Mouse (Mus musculus) 3T3-L1 (cell line): ENCODE measurements around the gene Gstt4.

Experiments used
- DNase-seq: peaks from one replicate; pipeline ENCODE4 v3.0.0-alpha.2; 2015; ENCODE audit warnings: low read depth, low spot score

The Gstt4 gene

DNA sequence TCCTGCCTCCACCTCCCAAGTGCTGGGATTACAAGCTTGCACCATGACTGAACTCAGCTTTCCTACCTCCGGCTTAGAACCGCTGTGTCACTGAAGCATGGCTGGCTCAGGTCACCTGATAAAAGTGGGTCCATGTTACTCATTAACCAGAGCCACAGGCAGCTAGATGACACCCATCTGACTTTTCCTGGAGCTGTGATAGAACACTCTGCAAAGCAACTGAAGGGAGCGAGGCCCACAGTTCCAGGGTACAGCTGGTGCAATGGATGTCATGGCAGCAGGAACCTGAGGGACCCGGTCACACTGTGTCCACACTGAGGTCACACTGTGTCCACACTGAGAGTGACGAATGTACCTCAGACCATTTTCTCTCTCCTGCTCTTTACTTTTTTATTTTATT, 32.5 kb downstream of the Gstt4 start:
- no peak for DNase-seq

DNA sequence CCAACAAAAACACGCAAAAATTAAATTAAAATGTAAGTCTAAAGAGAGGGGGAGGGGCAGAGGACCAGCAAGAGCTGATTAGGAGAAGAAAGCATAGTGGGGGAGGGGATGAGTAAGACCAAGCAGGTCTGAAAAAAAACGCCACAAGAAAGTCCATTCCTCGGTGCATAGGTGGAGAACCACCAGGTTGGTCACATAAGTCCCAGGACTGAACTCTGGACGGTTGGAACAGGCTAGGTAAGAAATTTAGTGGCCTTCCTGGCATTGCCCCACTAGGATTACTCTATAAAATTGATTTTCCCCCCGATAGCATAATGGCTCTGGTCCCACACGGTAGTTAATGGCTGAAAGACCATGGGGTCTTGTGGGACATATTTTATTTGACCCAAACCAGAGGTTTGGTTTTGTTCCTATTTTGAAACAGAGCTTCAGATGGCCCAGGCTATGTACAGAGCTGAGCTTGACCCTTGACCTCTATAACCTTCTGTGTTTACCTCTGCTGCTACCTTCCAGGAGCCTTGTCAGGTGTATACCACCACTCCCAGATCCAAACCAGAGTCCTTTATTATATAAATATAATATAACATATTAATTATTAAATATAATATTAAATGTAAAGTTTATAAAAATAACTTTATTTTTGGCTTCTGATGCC, 33.1 kb downstream of the Gstt4 start:
- no peak for DNase-seq

DNA sequence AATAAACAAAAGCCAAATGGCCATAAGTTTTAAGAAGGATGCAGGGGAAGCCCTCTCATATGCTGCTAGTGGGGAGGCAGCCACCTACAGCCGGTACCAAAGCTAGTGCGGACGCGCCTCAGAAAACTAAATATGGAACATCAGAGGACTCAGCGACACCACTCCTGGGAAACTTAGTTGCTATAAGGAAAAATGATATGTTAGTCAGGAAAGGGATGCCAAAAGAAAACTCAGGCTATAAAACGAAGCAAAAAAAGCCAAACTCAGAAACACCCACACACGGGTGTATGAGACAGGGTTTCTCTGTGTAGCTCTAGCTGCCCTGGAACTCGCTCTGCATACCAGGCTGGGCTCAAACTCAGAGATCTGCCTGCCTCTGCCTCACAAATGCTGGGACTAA, 34.1 kb downstream of the Gstt4 start:
- no peak for DNase-seq

DNA sequence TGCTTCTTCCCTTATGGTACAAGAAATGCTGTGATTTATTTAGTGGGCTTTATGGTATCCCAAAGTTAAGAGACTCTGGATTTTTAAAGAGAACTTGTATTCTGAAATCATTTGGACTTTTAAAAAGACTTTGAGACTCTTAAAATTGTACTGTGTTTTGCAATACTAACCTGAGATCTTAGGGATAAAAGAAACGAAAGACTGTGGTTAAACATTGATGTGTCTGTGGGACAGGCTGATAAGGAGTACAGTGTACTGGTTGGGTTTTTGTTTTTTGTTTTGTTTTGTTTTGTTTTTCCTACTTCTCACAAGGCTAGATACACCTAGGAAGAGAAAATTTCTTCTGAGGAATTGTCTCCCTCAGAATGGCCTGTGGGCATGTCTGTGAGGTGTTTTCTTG, 36.9 kb downstream of the Gstt4 start:
- no peak for DNase-seq

DNA sequence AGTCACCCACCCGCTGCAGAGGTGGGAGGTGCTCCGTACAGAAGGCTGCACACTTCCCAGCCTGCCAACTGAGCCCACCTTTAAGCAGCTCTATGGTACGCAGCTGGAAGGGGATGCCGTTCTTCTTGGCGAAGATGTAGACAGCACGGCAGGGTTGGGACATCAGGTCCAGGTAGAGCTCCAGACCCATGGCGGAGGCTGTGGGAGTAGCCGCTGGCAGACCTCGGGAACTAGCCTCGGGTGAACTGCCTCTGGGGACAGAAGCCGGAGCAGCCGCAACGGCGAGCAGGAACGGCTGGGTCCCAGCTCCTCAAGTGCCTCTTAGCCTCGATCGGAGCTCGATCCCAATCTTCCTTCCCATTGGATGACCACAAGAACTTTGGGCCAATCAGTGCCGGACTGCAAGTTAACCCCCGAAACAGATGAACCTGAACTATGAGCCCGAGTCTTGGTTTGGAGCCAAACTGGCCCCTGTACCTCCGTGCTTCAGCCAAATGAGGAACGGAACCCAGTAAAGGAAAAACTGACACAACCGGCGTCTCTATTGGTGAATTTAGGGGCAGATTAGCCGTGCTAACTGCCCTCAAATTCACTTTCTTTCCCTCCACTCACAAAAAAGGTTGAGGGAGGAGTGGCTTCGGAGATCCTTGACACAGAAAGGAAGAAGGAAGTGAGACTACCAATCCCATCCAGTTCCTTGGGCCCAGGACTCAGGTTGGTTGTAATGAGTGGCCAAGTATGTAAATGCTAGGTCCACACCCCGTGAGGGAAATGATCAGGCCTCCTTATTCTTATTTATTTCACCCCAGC, 41.4 kb downstream of the Gstt4 start, which contains the start of the genes Gm20441 and Gstt3:
Gm20441 (minus strand) TSS at position 186 of the 810 bp plus-strand sequence.
Gstt3 (minus strand) TSS at position 646 of the 810 bp plus-strand sequence.
- peak; percentile 86 for DNase-seq

DNA sequence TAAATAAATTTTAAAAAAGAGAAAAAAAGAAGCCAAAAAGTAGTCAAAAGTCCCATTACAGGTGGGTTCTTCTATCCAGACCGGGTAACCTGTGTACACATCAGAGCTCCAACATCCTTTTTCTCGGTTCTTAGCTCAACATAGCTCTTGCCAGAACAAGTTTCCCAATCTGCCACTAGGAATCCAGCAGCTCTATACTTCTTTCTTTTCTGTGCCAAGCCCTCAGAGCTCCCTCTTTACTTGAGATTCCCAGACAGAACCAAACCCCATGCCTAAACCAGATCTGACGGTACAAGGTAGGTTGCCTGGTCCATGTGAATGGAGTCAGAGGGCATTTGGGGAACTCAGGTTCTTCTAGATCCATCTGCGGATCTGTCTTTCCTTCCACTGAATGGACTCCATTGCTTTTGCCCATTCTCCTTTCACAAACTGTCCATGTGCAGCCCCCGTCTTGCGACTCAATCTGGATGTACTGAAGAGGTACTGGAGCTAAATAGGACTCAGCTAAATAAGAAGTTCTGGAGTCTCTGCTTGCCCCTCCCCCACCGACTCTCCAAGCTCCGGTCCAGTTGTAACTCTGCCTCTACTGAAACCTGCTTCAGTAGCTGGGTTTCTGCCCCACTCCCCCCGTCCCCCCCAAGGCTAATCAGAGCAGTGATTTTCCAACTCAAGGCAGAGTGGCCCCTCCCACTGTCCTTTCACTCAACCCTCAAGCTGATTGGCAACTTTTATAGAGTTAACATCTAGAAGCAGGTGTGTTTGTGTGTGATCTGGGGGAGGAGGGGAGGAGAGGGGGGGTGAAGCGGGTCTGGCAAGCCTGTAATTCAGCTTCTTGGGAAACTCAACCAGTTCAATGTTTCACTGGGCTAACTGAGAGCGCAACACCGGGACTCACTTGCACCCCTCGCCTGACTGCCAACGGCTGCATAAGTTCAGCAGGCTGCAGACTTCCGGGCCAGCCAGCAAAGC, 42.9 kb downstream of the Gstt4 start:
- DNase-seq: no peak

DNA sequence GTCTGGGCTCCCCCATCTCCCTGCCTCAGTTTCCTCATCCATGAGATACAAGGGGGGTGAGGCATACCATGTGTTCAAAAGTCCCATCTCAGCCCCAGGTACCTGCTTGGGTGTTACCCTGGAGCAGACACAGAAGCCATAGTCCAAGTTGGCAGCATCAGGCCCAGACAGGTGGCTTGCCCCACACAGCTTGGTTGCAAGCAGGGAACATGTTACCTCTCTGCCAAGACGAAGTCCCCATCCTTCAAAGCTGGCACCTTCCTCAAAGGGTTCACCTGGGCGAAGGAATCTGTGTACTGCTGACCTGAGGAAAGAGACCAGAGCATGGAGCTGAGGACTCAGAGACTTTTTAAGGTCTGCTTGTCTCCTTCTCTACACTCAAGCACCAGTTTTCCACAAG, 44.5 kb downstream of the Gstt4 start:
- DNase-seq: no peak

DNA sequence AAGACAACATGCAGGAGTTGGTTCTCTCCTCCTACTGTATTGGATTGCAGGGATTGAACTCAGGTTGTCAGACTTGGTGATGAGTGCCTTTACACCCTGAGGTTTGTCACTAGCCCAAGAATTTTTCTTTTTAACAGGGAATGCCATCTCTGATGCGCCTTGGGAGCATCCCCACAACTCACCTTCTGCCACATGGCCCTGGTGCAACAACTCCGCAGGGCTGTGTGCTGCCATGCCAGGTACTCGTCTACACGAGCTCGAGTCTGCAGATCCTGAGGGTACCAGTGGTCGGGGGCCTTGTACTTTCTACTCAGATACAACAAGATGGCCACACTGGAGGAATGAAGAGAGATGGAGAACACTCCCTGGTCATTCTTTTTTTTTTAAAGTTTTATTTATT, 45.8 kb downstream of the Gstt4 start:
- DNase-seq: no peak

DNA sequence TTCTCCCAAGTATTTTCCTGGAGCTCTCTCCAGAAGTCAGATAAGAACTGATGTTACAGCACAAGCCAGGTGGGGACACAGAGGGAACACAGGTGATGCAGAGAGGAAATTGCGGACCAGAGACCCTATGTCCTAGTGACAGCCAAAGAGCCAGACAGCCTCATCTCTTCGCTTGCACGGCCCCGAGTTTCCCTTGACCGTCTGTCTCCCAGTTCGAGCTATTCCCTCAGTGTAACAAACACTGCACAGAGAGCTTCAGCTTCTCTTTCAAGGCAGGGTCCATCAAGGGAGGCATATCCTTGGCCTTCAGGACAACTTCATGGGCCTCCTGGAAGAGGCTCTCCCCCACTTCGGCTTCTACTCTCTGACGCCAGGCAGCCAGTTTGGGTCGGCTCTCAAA, 47.8 kb downstream of the Gstt4 start:
- no peak for DNase-seq

DNA sequence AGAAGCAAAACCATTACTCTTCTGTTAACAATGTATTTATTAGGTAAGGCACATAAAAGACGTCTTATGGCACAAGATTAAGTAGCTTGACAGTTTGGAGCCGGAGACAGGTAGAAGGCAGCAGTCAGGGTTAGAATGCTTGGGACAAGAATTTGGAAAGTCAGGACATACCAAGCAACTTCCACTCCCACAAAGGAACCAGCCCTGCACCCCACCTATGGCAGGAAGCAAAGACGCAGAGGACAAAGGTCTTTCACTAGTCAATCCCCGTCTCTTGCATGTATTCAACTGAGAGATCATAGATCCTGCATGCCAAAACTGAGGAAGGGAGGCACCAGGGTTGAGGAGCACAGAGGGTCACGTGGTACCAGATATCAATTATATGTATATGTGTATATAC, 48.2 kb downstream of the Gstt4 start:
- no peak for DNase-seq

DNA sequence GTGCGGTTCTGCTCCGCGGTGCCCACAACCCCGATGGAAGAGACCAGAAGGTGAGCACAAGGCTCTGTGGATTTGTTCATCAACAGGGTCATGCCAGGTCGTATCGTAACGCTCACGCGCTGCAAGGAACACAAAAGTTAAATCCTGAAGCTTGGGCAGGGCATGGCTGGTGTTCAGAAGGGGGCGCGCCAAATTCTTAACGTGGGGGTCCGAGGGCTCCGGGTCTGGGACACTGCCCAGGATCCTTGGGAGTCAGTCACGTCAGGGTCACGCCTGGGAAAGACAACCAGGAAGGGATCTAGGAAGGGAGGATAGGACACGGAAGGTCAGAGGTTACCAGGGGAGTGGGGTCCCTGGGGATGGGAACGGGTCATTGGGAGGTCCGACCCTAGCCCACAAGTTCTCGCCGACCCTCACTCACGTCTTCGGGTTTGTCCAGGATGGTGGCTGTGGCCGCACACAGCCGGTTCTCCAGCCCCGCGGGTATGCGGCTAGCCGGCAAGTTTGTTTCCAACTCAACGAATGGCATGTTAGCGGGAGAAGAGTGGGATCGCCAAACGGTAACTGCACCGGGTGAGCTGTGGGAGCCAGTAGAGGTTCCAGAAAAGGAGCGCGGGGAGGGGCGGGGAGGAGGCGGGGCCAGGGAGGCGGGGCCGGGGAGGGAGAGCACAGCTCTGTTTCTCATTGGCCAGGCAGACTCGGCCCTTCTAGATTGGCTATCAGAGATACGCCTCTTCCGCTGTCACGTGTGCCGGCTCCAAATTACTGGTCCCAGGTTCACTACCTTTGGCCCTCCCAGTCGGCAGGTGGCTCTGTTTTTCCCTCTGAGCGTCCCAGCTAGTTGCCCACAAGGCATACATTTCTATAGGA, 49.3 kb downstream of the Gstt4 start, which contains the start of gene Ddt:
Ddt (minus strand) TSS at position 620 of the 870 bp plus-strand sequence.
- peak; percentile 94 for DNase-seq

DNA sequence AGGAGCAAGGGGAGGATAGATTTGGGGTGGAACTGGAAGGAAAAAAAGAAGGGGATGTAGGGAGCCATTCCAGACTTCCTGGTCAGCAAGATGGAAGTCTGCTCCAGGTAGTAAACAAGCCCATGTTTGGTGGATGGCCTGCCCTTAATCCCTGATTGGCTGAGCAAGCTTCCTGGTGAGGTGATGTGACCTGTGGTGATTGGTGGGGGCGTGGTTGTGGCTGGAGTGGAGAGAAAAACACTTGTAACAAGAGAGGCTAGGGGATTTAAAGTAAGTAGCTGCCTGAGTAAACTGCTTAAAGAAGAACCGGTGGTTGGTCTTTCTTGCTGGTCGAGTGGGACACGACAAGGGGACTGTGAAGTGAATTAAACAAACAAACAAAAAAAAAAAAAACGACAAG, 54.6 kb downstream of the Gstt4 start:
- DNase-seq: peak; percentile 20

DNA sequence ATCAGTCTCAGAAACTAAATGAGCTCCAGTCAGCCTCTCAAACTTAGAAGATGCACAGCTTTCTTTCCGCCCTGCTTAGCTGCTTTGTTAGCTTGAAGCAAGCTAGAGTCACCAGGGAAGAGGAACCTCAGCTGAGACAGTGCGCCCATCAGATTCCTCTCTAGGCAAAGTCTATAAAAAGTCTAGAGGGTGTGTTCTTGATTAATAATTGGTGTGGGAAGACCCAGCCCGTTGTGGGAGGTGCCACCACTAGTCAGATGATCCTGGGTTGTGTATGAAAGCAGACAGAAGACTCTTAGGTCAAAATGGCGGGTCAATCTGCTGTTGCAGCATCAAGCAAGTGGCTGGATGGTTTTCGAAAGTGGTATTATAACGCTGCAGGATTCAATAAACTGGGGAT, 55.5 kb downstream of the Gstt4 start:
- no peak for DNase-seq
